Mouse (Mus musculus): ENCODE results near the gene Arhgap45. TPM values are rescaled to one million over a fixed set of nuclear protein-coding genes. Genes with fewer than 3 reads are reported as not detected.
"Not testable (repeated sequence)": the region's sequence is repeated elsewhere in the genome, so short reads cannot be mapped to it uniquely, and the experiment has no call there.

The Arhgap45 gene
- total RNA-seq, 1 experiment from 2014 or later = 695 TPM

GRCm38 (mm10) chr10:80025044-80025347 is 8.5 kb downstream of the Arhgap45 start:
- ATAC-seq (ENCODE audit: extremely low read depth, insufficient number of reproducible peaks, low FRiP score, poor library complexity, severe bottlenecking) = no peak

DNA sequence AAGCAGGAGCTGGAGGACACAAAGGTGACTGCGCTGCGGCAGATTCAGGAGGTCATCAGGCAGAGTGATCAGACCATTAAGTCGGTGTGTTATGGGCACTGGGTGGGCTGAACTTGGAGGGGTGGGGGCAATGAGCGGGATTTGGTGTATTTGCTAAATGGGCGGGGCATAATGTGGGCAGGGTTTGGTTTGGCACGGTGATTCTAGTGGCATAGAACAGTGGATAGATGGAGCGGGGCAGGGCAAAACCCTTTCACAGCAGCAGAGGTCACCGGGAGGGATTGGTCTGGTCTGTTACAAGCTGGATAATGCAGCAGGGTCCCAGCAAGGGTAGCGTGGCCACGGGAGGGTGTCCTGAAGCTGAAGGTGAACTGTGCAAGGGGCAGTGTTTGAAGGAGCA is 9.0 kb downstream of the Arhgap45 start:
- ATAC-seq (ENCODE audit: extremely low read depth, insufficient number of reproducible peaks, low FRiP score, poor library complexity, severe bottlenecking) = no peak

- no peak for ATAC-seq (ENCODE audit: extremely low read depth, insufficient number of reproducible peaks, low FRiP score, poor library complexity, severe bottlenecking)
Observed at GRCm38 (mm10) chr10:80025889-80026288, 9.4 kb downstream of the Arhgap45 start.

DNA sequence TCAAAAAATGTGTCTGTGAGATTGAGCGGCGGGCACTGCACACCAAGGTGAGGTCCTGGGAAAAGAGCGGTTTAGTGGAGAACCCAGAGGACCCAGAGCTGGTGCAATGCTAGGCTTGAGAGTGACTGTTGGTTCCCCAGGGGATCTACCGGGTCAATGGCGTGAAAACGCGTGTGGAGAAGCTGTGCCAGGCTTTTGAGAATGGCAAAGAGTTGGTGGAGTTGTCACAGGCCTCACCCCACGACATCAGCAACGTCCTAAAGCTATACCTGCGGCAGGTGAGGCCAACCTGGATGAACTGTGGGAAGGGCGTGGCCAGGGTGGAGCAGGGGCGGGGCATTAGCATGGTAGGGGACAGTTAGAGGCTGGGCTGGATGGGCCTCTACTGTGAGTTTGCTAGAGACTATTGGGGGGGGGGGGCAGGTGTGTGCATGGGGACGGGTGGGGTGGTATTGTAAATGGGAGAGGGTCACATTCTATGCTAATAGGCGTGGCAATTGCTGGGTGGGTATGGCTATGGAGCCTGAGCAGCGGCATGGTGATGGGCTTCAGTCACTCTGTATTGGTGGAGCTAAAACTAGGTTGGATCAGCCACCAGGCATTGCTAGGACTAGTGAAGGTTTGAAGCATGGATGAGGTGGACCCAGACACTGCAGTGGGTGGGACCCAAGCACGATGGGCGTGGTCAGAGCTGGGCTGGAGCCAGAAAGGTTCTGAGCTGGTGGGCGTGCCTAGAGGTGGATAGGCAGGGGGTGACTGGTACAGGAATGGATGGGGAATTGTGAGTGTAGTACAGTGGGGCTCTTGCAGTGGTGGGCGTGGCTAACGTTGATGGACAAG is 11.4 kb downstream of the Arhgap45 start:
- no peak for ATAC-seq (ENCODE audit: extremely low read depth, insufficient number of reproducible peaks, low FRiP score, poor library complexity, severe bottlenecking)

- ATAC-seq (ENCODE audit: extremely low read depth, insufficient number of reproducible peaks, low FRiP score, poor library complexity, severe bottlenecking) = no peak
Observed at GRCm38 (mm10) chr10:80028521-80028846, 12.0 kb downstream of the Arhgap45 start.

DNA sequence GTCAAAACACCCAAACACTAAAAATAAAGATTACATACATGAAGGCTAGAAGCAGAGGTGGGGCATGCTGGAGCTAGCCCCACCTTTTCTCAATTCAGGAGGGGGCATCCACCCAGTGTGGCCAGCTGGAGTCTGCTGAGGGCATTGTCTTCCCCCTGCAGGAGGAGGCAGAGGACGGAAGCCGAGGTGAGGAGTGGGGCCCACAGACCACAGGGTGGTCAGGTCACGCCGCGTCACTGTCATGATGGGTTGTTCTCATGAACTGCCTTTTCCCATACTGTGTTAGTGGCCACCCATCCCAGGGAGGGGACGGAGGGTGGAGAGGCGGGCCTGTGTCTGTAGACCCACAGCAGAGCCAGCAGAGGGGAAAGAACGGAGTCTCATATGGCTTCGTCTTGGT is 13.7 kb downstream of the Arhgap45 start:
- ATAC-seq (ENCODE audit: extremely low read depth, insufficient number of reproducible peaks, low FRiP score, poor library complexity, severe bottlenecking) = no peak

GRCm38 (mm10) chr10:80030736-80031135 is 14.3 kb downstream of the Arhgap45 start:
- ATAC-seq (ENCODE audit: extremely low read depth, insufficient number of reproducible peaks, low FRiP score, poor library complexity, severe bottlenecking) = no peak

- ATAC-seq (ENCODE audit: extremely low read depth, insufficient number of reproducible peaks, low FRiP score, poor library complexity, severe bottlenecking) = peak; percentile 62
Observed at GRCm38 (mm10) chr10:80032799-80033480, 16.5 kb downstream of the Arhgap45 start.

DNA sequence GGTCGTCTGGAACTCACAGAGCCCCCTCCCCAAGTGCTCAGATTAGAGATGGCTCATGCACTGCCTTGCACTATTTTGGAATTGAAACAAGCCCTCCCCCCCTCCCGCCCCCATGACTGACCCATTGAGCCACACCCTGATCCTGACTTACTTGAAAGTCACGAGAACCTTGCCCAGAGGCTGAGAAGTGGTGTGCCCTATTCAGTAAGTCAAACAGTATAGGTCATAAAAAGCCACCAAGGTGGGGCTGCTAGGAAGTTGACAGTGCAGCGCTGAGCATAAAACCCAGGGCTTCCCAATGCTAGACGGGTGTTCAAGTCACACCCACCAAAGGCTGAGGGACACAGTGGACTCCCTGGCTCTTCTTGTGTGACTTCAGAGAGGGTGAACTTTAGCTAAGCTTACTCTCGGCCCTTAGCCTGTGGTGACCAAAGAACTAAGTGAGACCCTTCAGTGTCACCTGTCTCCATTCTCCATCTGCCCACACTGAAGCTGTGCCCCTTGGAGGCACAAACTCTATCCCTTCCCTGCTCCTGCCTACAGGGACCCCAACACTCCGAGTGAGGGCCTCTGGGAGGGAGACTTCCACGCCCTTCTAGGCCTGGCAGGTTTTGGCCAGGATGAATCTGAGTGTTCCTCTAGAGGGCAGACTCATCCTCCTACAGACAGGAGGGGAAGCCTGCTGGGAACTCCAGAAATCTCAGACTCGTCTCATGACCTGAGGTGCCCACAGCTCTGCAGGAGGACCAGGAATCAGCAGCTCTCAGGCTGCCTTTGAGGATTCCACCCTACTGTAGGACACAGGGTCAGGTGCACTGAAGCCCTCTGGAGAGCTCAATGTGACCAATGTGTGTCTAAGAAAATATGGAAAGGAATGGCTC is 17.3 kb downstream of the Arhgap45 start:
- ATAC-seq (ENCODE audit: extremely low read depth, insufficient number of reproducible peaks, low FRiP score, poor library complexity, severe bottlenecking) = peak; percentile 24; the same call in 1 of the 2 replicates

DNA sequence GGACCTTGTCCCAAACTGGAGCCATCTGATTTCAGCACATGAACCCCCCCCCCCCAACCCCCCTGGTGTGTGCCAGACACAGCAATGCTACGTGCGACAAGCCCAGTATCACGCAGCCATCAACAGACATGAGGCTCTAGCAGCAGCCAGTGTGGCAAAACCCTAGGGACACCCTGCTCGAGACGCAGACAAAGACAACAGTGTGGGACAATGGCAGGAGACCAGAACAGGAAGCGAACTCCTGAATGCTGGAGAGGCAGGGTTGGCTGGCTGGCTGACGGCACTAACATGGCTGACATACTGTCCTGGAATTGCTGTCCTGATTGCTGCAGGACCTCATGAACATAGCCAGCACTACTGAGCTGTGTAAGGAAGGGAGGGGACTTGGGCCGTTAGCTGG is 18.7 kb downstream of the Arhgap45 start:
- ATAC-seq (ENCODE audit: extremely low read depth, insufficient number of reproducible peaks, low FRiP score, poor library complexity, severe bottlenecking) = no peak

DNA sequence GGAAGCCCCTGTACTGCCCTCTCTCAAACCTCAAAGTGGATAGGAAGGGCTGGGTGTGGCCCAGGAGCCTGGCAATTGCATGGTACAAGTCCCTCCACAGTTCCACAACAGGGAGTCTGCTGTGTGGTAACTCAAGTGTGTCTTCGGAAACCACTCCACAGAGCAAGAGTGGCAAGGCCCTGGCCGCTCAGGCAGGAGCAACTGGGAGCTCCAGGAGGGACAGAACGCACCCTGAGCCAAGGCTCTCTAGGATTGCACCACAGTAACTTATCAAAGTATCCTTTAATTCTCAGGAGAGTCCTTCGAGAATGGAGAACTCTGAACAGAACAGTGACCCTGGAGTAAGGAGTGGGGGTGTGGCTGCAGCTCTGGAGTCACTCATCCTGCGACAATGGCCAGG is 19.2 kb downstream of the Arhgap45 start:
- no peak for ATAC-seq (ENCODE audit: extremely low read depth, insufficient number of reproducible peaks, low FRiP score, poor library complexity, severe bottlenecking)

DNA sequence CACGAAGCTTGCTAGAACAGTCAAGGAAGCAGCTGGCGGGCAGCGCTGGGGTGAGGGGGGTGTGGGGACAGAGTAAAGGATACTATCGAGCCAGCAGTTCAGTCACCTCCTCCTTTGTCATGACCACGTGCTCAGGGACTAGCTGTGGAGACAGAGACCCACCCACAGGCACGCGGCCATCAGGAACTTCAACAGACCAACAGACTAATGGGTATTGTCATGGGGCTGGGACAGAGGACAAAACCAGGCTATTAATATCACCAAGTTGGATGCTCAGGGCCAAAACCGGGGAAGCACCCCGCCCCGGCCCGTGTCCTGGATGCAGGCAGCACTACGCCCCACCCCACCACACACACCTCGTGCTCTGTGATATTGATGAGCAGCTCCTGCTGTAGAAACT is 20.4 kb downstream of the Arhgap45 start:
- no peak for ATAC-seq (ENCODE audit: extremely low read depth, insufficient number of reproducible peaks, low FRiP score, poor library complexity, severe bottlenecking)

DNA sequence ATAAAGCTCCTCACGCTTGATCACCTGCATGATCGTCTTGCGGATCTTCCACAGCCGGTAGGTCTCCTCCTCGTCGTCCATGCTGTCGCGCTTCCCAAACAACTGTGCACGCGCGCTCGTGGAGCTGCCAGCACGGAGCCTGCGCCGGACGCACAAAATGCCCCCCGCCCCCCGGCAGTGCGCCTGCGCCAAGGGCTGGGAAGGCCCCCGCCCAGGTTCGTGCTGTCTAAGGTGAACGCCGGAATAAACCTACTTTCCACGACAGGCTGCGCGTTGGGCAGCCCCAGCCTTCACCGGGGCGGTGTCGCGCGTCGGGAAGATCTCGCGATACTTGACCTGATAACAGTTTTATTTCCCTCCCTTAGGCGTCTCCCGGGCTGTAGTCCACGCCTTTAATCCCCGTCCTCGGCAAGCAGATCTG is 23.1 kb downstream of the Arhgap45 start, which contains the start of gene Polr2e:
Polr2e (minus strand) TSS at position 237 of the 421 bp plus-strand sequence.
- ATAC-seq (ENCODE audit: extremely low read depth, insufficient number of reproducible peaks, low FRiP score, poor library complexity, severe bottlenecking) = peak; percentile 89

DNA sequence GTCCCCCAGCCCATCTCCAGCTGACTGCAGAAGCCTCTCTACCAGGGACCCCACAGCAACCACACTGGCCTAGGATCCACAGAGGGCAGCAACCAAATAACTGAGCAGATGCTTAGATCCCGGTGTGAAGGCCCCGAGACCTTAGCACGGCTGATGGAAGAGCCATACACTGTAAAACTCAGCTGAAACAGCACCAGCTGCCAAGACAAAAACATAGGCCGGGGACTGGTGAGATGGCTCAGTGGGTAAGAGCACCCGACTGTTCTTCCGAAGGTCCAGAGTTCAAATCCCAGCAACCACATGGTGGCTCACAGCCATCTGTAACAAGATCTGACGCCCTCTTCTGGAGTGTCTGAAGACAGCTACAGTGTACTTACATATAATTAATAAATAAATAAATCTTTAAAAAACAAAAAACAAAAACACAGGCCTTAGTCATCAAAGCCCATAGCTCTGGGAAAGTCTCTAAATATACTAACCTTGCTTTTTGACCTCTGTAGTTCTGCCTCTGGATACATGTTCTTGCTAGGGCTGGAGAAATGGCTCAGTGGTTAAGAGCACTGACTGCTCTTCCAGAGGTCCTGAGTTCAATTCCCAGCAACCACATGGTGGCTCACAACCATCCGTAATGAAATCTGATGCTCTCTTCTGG is 25.1 kb downstream of the Arhgap45 start:
- ATAC-seq (ENCODE audit: extremely low read depth, insufficient number of reproducible peaks, low FRiP score, poor library complexity, severe bottlenecking) = not testable (repeated sequence)

DNA sequence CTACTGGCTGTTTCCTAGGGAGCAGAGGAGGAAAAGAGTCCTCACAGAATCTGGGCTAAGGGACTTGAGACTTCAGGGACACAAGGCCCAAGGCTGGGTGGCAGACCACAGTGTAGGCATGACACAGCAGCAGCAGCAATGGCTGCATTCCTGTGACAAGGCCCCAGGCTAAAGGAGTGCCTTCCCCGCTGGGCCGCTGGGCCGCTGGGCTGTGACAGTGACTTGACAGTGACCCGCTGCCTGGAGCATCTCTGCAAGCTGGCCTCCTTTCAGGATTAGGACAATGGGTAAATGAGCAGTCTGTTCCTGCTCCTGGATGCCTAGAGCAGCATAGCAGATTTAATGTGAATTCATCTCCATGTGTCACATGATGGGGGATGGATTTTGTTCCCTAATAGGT is 27.6 kb downstream of the Arhgap45 start:
- no peak for ATAC-seq (ENCODE audit: extremely low read depth, insufficient number of reproducible peaks, low FRiP score, poor library complexity, severe bottlenecking)

DNA sequence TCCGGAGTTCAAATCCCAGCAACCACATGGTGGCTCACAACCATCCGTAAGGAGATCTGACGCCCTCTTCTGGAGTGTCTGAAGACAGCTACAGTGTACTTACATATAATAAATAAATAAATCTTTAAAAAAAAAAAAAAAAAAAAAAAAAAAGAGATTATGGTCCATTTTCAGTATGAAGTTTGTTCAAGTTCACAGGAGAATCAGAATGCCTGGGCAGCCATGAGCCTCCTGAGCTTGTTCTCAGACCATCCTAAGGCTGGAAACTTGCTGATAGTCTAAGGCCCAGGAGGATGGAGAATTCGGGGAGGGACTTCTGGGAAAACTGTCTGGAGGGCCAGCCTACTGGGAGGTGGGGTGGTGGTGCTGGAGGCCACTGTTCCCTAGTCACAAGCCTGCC is 28.9 kb downstream of the Arhgap45 start:
- ATAC-seq (ENCODE audit: extremely low read depth, insufficient number of reproducible peaks, low FRiP score, poor library complexity, severe bottlenecking) = not testable (repeated sequence)

- ATAC-seq (ENCODE audit: extremely low read depth, insufficient number of reproducible peaks, low FRiP score, poor library complexity, severe bottlenecking) = no peak
Observed at GRCm38 (mm10) chr10:80045766-80046165, 29.3 kb downstream of the Arhgap45 start.

- ATAC-seq (ENCODE audit: extremely low read depth, insufficient number of reproducible peaks, low FRiP score, poor library complexity, severe bottlenecking) = no peak
Observed at GRCm38 (mm10) chr10:80047041-80047565, 30.6 kb downstream of the Arhgap45 start, which contains the start of gene Gpx4. Gpx4 (plus strand) TSS chr10:80047166.

DNA sequence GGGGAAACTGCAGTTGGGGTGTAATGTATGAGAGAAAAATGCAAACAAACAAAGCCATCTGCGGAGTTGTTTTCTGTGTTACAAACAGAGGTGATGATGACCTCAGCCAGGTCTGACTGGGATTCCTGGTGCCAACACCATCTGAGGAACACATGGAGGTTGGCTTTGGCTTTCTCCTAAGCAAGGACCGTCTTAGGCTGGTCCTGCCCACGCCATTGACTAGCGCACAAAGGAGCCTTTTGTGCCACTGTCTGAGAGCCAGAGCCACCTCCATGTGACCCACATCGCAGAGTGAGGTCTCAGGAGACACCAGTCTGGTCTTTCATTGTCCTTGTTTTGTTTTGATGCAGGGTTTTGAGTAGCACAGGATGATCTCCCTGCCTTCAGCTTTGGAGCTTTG is 31.9 kb downstream of the Arhgap45 start:
- ATAC-seq (ENCODE audit: extremely low read depth, insufficient number of reproducible peaks, low FRiP score, poor library complexity, severe bottlenecking) = no peak

Measured in neutrophil, adult 5-6 weeks (primary cell).